Mouse (Mus musculus) adrenal gland (tissue): ENCODE data around the gene Ttc30a1.
"Not testable (repeated sequence)": the region's sequence is repeated elsewhere in the genome, so short reads cannot be mapped to it uniquely, and the experiment has no call there.

Experiments
- intact Hi-C: fragments of 180-260 bp; cut with DNase I; formaldehyde crosslinking; loops from one replicate; pipeline ENCODE4 v1.15.1; 2025

Ttc30a1 gene

GRCm38 (mm10) chr2:75936685-75937084 is 45.1 kb downstream of the Ttc30a1 start:
- intact Hi-C loops: not testable (repeated sequence)

GRCm38 (mm10) chr2:75933541-75933940 is 48.2 kb downstream of the Ttc30a1 start:
- intact Hi-C loops: no loop called here

DNA sequence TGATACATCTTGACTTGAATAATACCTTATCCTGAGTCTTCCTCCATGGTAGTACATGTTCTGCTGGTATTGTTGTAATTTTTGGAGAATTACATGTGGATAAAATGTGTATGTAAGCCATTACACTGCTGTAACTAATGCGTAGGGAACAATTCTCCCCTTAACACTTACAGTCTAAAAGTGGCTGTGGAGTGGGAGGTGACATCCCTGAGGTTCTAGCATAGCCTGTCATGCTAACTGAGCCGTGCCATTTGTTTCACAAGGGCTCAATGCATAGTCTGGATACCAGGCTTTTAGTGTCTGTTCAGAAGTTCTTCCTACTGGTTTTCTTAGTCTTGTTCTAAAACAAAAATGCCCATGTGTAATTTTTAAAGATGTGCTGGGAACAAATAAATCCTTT is 50.8 kb downstream of the Ttc30a1 start:
- intact Hi-C loops: no loop called here

- intact Hi-C loops: no loop called here
These were observed 51.9 kb downstream of the Ttc30a1 start for GRCm38 (mm10) chr2:75929786-75930444.

DNA sequence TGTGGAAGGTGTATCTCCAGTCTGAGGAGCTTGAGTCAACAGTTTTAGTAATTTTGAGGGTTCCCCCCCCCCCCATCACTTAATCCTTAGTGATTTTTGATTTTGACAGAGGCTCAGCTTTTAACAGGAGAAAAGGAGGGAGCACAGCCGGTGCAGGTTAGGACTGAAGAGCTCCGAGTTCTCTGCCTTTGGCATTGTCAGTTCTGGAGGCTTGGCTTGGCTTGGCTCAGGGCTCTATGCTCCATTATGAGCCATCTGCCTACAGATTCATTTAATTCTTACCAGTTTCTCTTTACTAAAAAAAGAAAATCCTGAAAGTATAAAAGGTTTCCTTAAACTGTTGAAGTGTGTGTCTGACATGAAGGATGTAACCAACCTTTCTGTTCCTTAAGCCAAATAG is 52.6 kb downstream of the Ttc30a1 start:
- intact Hi-C loops: no loop called here
